Comparison of ENCODE assay signal across 22 mouse cellular contexts in genomic region chr2:22753461-22754075, GRCm38 (mm10). TPM values are rescaled to one million over a fixed set of nuclear protein-coding genes. Genes with fewer than 3 reads are reported as not detected.
DNase-seq lines count a peak whose midpoint lies in the region; ATAC-seq and TF ChIP-seq lines count a peak whose summit lies in the region.
"Had no signal": no experiment of that assay in that cellular context is flagged by ENCODE, and none has a peak within 500 bp of the region (broad histone marks: within the 10 kb centered on the region; RNA-seq: fewer than 3 reads in every experiment).

No protein-coding gene starts in this region.

- in situ Hi-C loops in ES-E14 (cut with MboI; ENCODE audit: low sequenced_read_pairs in 2 of 2, unreplicated experiment in 2 of 2) = no loop called here

- peak; percentile 39; the same call in 1 of the 2 replicates for ATAC-seq in intestine, postnatal 0 days
- ATAC-seq in midbrain, embryonic 13.5 days = no peak
- ATAC-seq in hindbrain, embryonic 14.5 days (ENCODE audit: low FRiP score) = no peak
- ATAC-seq: forebrain, embryonic 14.5 days; hindbrain, postnatal 0 days had no signal

- 53% methylated on average over 2 of the region's 2 CpGs for WGBS in intestine, postnatal 0 days
- WGBS in midbrain, embryonic 13.5 days = 77% methylated on average over 2 of the region's 2 CpGs
- 64% methylated on average over 2 of the region's 2 CpGs for WGBS in hindbrain, embryonic 14.5 days

- no peak overlapping the region for H3K9ac ChIP-seq in ES-E14 (ENCODE audit: insufficient read depth, low read depth, low read length, poor library complexity, severe bottlenecking)
- no peak overlapping the region for H3K9ac ChIP-seq in intestine, postnatal 0 days (ENCODE audit: low read depth, low read length)
- no peak overlapping the region for H3K9ac ChIP-seq in midbrain, embryonic 13.5 days (replicated peaks)
- H3K9ac ChIP-seq in hindbrain, embryonic 14.5 days = no peak overlapping the region
- H3K9ac ChIP-seq: embryonic facial prominence, embryonic 15.5 days; hindbrain, embryonic 12.5 days had no signal

- no peaks in the 10 kb centered on the region for H3K4me1 ChIP-seq in ES-E14 (ENCODE audit: control insufficient read depth in 2 of 2, insufficient read depth in 2 of 2, low read length in 2 of 2, poor library complexity in 1 of 2)
- H3K4me1 ChIP-seq in intestine, postnatal 0 days (replicated peaks; ENCODE audit: control insufficient read depth, insufficient read depth, low read length) = 0 out of 2 replicates have a peak, but pooled peaks cover 4% of the 10 kb centered on the region
- H3K4me1 ChIP-seq in midbrain, embryonic 13.5 days (replicated peaks) = no peaks in the 10 kb centered on the region
- H3K4me1 ChIP-seq in hindbrain, embryonic 14.5 days (replicated peaks; ENCODE audit: control insufficient read depth, insufficient read depth, low read length) = no peaks in the 10 kb centered on the region
- H3K4me1 ChIP-seq: embryonic facial prominence, embryonic 15.5 days; forebrain, embryonic 10.5 days; heart, embryonic 10.5 days; hindbrain, embryonic 12.5 days had no signal

- no peak overlapping the region for H3K4me2 ChIP-seq in intestine, postnatal 0 days (replicated peaks; ENCODE audit: low read depth)
- H3K4me2 ChIP-seq in midbrain, embryonic 13.5 days (replicated peaks) = no peak overlapping the region
- no peak overlapping the region for H3K4me2 ChIP-seq in hindbrain, embryonic 14.5 days (replicated peaks)
- H3K4me2 ChIP-seq: embryonic facial prominence, embryonic 15.5 days; hindbrain, embryonic 12.5 days had no signal

- no peaks in the 10 kb centered on the region for H3K27me3 ChIP-seq in intestine, postnatal 0 days (replicated peaks; ENCODE audit: control insufficient read depth, insufficient read depth, low read length)
- no peaks in the 10 kb centered on the region for H3K27me3 ChIP-seq in midbrain, embryonic 13.5 days
- no peaks in the 10 kb centered on the region for H3K27me3 ChIP-seq in hindbrain, embryonic 14.5 days (ENCODE audit: control insufficient read depth, insufficient read depth, low read length)
- H3K27me3 ChIP-seq: embryonic facial prominence, embryonic 15.5 days; hindbrain, embryonic 12.5 days had no signal

- no peak for DNase-seq in ES-E14 (ENCODE audit: low read depth, low spot score)
- peak; percentile 55 for DNase-seq in ZHBTc4 (ENCODE audit: low read depth, low spot score)
- no peak for DNase-seq in hindbrain, embryonic 14.5 days (ENCODE audit: low spot score)
- DNase-seq in frontal cortex, postnatal 14 days (ENCODE audit: low spot score in 2 of 2) = no peak
- no peak for DNase-seq in heart, adult 18-20 months
- DNase-seq: adrenal gland, postnatal 25 days; cerebellum, adult 2 months; cerebellum, postnatal 10 days; embryo, embryonic 11 days; gastrocnemius, postnatal 36 days; heart, adult 11 months; heart, postnatal 10 days; heart, postnatal 4 days had no signal

- TF ChIP-seq CTCF in intestine, postnatal 0 days (IDR thresholded peaks at IDR 0.05; ENCODE audit: low read depth) = no peak

- H3K36me3 ChIP-seq in ES-E14 (ENCODE audit: control insufficient read depth, insufficient read depth, low read length, poor library complexity, severe bottlenecking) = no peaks in the 10 kb centered on the region
- H3K36me3 ChIP-seq in intestine, postnatal 0 days (ENCODE audit: control insufficient read depth, insufficient read depth) = no peaks in the 10 kb centered on the region
- H3K36me3 ChIP-seq in midbrain, embryonic 13.5 days = no peaks in the 10 kb centered on the region
- no peaks in the 10 kb centered on the region for H3K36me3 ChIP-seq in hindbrain, embryonic 14.5 days (replicated peaks; ENCODE audit: control insufficient read depth, insufficient read depth)
- H3K36me3 ChIP-seq: embryonic facial prominence, embryonic 15.5 days; forebrain, embryonic 10.5 days; heart, embryonic 10.5 days; hindbrain, embryonic 12.5 days had no signal

- no peak overlapping the region for H3K27ac ChIP-seq in ES-E14 (ENCODE audit: insufficient read depth, low read depth, low read length, poor library complexity, severe bottlenecking)
- H3K27ac ChIP-seq in intestine, postnatal 0 days (ENCODE audit: low read depth, low read length) = no peak overlapping the region
- H3K27ac ChIP-seq in midbrain, embryonic 13.5 days = no peak overlapping the region
- H3K27ac ChIP-seq in hindbrain, embryonic 14.5 days = no peak overlapping the region
- H3K27ac ChIP-seq: embryonic facial prominence, embryonic 15.5 days; forebrain, embryonic 10.5 days; heart, embryonic 10.5 days; hindbrain, embryonic 12.5 days; hindbrain, postnatal 0 days had no signal

- H3K9me3 ChIP-seq in ES-E14 (ENCODE audit: control insufficient read depth, insufficient read depth, low read depth, low read length) = no peaks in the 10 kb centered on the region
- no peaks in the 10 kb centered on the region for H3K9me3 ChIP-seq in intestine, postnatal 0 days (ENCODE audit: control insufficient read depth)
- no peaks in the 10 kb centered on the region for H3K9me3 ChIP-seq in midbrain, embryonic 13.5 days
- no peaks in the 10 kb centered on the region for H3K9me3 ChIP-seq in hindbrain, embryonic 14.5 days (ENCODE audit: control insufficient read depth, low read length)
- H3K9me3 ChIP-seq: embryonic facial prominence, embryonic 15.5 days; forebrain, embryonic 10.5 days; heart, embryonic 10.5 days; hindbrain, embryonic 12.5 days had no signal

- no peak overlapping the region for H3K4me3 ChIP-seq in ES-E14 (ENCODE audit: insufficient read depth in 1 of 2, low read depth in 1 of 2, low read length in 2 of 2, poor library complexity in 1 of 2, severe bottlenecking in 1 of 2)
- H3K4me3 ChIP-seq in intestine, postnatal 0 days (ENCODE audit: low read depth, low read length) = no peak overlapping the region
- no peak overlapping the region for H3K4me3 ChIP-seq in midbrain, embryonic 13.5 days (replicated peaks)
- H3K4me3 ChIP-seq in hindbrain, embryonic 14.5 days (replicated peaks; ENCODE audit: low read length) = no peak overlapping the region
- H3K4me3 ChIP-seq: embryonic facial prominence, embryonic 15.5 days; erythroblast, embryonic 14.5 days; forebrain, embryonic 10.5 days; heart, embryonic 10.5 days; hindbrain, embryonic 12.5 days had no signal

TF ChIP-seq in ES-E14, 5 proteins besides CTCF, POLR2A, EP300 and RAD21:
- TF ChIP-seq MAFK (IDR thresholded peaks at IDR 0.05; ENCODE audit: insufficient read depth, low read depth, low read length) (no peak), ZNF384 (IDR thresholded peaks at IDR 0.05; ENCODE audit: low read depth, low read length) (peak; percentile 92)

RNA-seq across cellular contexts. Expression of gene Apbb1ip, which starts 20.3 kb away (rescaled TPM):
- 0.11 and 0.18 TPM in 2 replicates for total RNA-seq in ES-E14 (2012; rRNA removed)
- 1.2 and 1.3 TPM in 2 replicates for polyA plus RNA-seq in intestine, postnatal 0 days (2015; fragmentation: Nextera tagmentation; extraction: Ambion mirVana)
- 1.0 TPM in 2 replicates for polyA plus RNA-seq in midbrain, embryonic 13.5 days (2015; fragmentation: Nextera tagmentation; extraction: Ambion mirVana)
- 0.47 and 1.0 TPM in 2 replicates for polyA plus RNA-seq in hindbrain, embryonic 14.5 days (2014; fragmentation: Nextera tagmentation; extraction: Ambion mirVana)
- 1 to 10 TPM; 2.5 to 4.9 TPM for total RNA-seq in heart, adult 18-20 months (2021)
